ENCODE assay signal across 21 mouse cellular contexts in genomic region chr16:31232491-31233166, GRCm38 (mm10). TPM values are rescaled to one million over a fixed set of nuclear protein-coding genes. Genes with fewer than 3 reads are reported as not detected.
DNase-seq lines count a peak whose midpoint lies in the region; ATAC-seq and TF ChIP-seq lines count a peak whose summit lies in the region.
"Had no signal": no experiment of that assay in that cellular context is flagged by ENCODE, and none has a peak within 500 bp of the region (broad histone marks: within the 10 kb centered on the region; RNA-seq: fewer than 3 reads in every experiment).

No protein-coding gene starts in this region.

- H3K4me3 ChIP-seq in heart, embryonic 10.5 days: no peak overlapping the region
- no peak overlapping the region for H3K4me3 ChIP-seq in left cerebral cortex, adult 2 months
- peak overlapping the region; percentile 53; the same call in 1 of the 2 replicates for H3K4me3 ChIP-seq in bone marrow macrophage, adult 2 months (ENCODE audit: insufficient read depth, low read length)
- H3K4me3 ChIP-seq in stomach, postnatal 0 days (ENCODE audit: low read depth, low read length): no peak overlapping the region
- H3K4me3 ChIP-seq: embryonic facial prominence, embryonic 12.5 days had no signal

- no peak for TF ChIP-seq CTCF in left cerebral cortex, adult 2 months (IDR thresholded peaks at IDR 0.05)
- TF ChIP-seq CTCF in bone marrow macrophage, adult 2 months (IDR thresholded peaks at IDR 0.05; ENCODE audit: low read depth, low read length): no peak
- no peak for TF ChIP-seq CTCF in stomach, postnatal 0 days (IDR thresholded peaks at IDR 0.05; ENCODE audit: low read depth)

- H3K27me3 ChIP-seq in heart, embryonic 10.5 days (ENCODE audit: insufficient read depth, poor library complexity, severe bottlenecking): peaks cover 14% of the 10 kb centered on the region; the same call in 1 of the 2 replicates
- no peaks in the 10 kb centered on the region for H3K27me3 ChIP-seq in stomach, postnatal 0 days (ENCODE audit: control insufficient read depth, insufficient read depth, low read length)
- H3K27me3 ChIP-seq: hindbrain, embryonic 15.5 days had no signal

- no peaks in the 10 kb centered on the region; the same call in 1 of the 2 replicates for H3K36me3 ChIP-seq in heart, embryonic 10.5 days
- H3K36me3 ChIP-seq in stomach, postnatal 0 days (ENCODE audit: control insufficient read depth, insufficient read depth, low read length): no peaks in the 10 kb centered on the region
- H3K36me3 ChIP-seq: embryonic facial prominence, embryonic 12.5 days; hindbrain, embryonic 10.5 days; hindbrain, embryonic 15.5 days; liver, embryonic 15.5 days; neural tube, embryonic 13.5 days had no signal

- no peak for TF ChIP-seq POLR2A in bone marrow macrophage, adult 2 months (IDR thresholded peaks at IDR 0.05; ENCODE audit: borderline replicate concordance, low read depth, low read length)

- TF ChIP-seq EP300 in stomach, postnatal 0 days (optimal IDR thresholded peaks at IDR 0.05): no peak

- no peaks in the 10 kb centered on the region for H3K9me3 ChIP-seq in heart, embryonic 10.5 days
- no peaks in the 10 kb centered on the region for H3K9me3 ChIP-seq in stomach, postnatal 0 days (ENCODE audit: control insufficient read depth, low read length)
- H3K9me3 ChIP-seq: embryonic facial prominence, embryonic 12.5 days; hindbrain, embryonic 10.5 days; hindbrain, embryonic 15.5 days; liver, embryonic 15.5 days had no signal

- intact Hi-C loops in left cerebral cortex, adult 2 months (cut with DNase I): loop anchor here (2.0 kb wide), 1 partner anchor 32 kb away; the partner anchor contains the start of gene Acap2

- WGBS in heart, embryonic 10.5 days: 70% methylated on average over 5 of the region's 5 CpGs
- WGBS in stomach, postnatal 0 days: 55% methylated on average over 5 of the region's 5 CpGs

- H3K9ac ChIP-seq in stomach, postnatal 0 days (ENCODE audit: low read length): no peak overlapping the region
- H3K9ac ChIP-seq: embryonic facial prominence, embryonic 12.5 days; hindbrain, embryonic 15.5 days; liver, embryonic 15.5 days; lung, embryonic 14.5 days; neural tube, embryonic 13.5 days had no signal

- DNase-seq in heart, embryonic 10.5 days (ENCODE audit: low spot score): peak; percentile 31
- no peak for DNase-seq in heart, postnatal 4 days
- DNase-seq in left cerebral cortex, adult 2 months (ENCODE audit: extremely low spot score in 1 of 2, low spot score in 2 of 2): peak in 1 of 2 experiments; percentile 5
- no peak for DNase-seq in left cerebral cortex, adult 9 months (ENCODE audit: low spot score in 2 of 2)
- DNase-seq in stomach, postnatal 0 days (ENCODE audit: low spot score): no peak
- DNase-seq: adrenal gland, adult 8-10 months; B cell, adult 2 months; cerebellum, adult 11-12 months; cerebellum, adult 9-11 months; embryo, embryonic 11 days; gastrocnemius, postnatal 25 days; lung, postnatal 14 days; right cerebral cortex, postnatal 4 days had no signal

- H3K27ac ChIP-seq in heart, embryonic 10.5 days: no peak overlapping the region
- peak overlapping the region; percentile 85 for H3K27ac ChIP-seq in left cerebral cortex, adult 2 months
- H3K27ac ChIP-seq in bone marrow macrophage, adult 2 months (ENCODE audit: insufficient read depth, low read depth, low read length): no peak overlapping the region
- peak overlapping the region; percentile 61; the same call in 1 of the 2 replicates for H3K27ac ChIP-seq in stomach, postnatal 0 days (replicated peaks)
- H3K27ac ChIP-seq: embryonic facial prominence, embryonic 12.5 days; hindbrain, embryonic 15.5 days; liver, embryonic 15.5 days; neural tube, embryonic 13.5 days had no signal

- H3K4me1 ChIP-seq in heart, embryonic 10.5 days: peaks cover 31% of the 10 kb centered on the region
- H3K4me1 ChIP-seq in bone marrow macrophage, adult 2 months (ENCODE audit: control insufficient read depth, insufficient read depth, low read length): peaks cover 22% of the 10 kb centered on the region
- peaks cover 7% of the 10 kb centered on the region for H3K4me1 ChIP-seq in stomach, postnatal 0 days (replicated peaks; ENCODE audit: control insufficient read depth, insufficient read depth)

- ATAC-seq in stomach, postnatal 0 days (ENCODE audit: low FRiP score, low TSS enrichment): no peak
- ATAC-seq: midbrain, embryonic 16.5 days had no signal

- peak overlapping the region; percentile 37; the same call in 1 of the 2 replicates for H3K4me2 ChIP-seq in stomach, postnatal 0 days (replicated peaks; ENCODE audit: low read depth)

RNA-seq across cellular contexts. Expression of gene Acap2, which starts 31.6 kb away (rescaled TPM):
- 15.5 and 16.4 TPM in 2 replicates for polyA plus RNA-seq in heart, embryonic 10.5 days (2016; fragmentation: Nextera tagmentation; extraction: Ambion mirVana)
- 10 to 100 TPM; 27.8 to 29.0 TPM for total RNA-seq in heart, postnatal 4 days (2021)
- total RNA-seq in left cerebral cortex, adult 2 months (2021): 100 to 1,000 TPM; 111 to 112 TPM
- polyA plus RNA-seq in bone marrow macrophage, adult 2 months (2012; ENCODE audit: insufficient read depth, insufficient read length, missing spikeins): 55.2 and 62.9 TPM in 2 replicates
- polyA plus RNA-seq in stomach, postnatal 0 days (2015; fragmentation: Nextera tagmentation; extraction: Ambion mirVana): 12.9 and 14.8 TPM in 2 replicates

RNA-seq across cellular contexts. Expression of gene Ppp1r2, which starts 42.4 kb away (rescaled TPM):
- 85.0 and 95.4 TPM in 2 replicates for polyA plus RNA-seq in heart, embryonic 10.5 days (2016; fragmentation: Nextera tagmentation; extraction: Ambion mirVana)
- total RNA-seq in heart, postnatal 4 days (2021): 100 to 1,000 TPM; 128 to 132 TPM
- 100 to 1,000 TPM in 1 of 2 experiments, 10 to 100 TPM in 1; 92.8 to 107 TPM for total RNA-seq in left cerebral cortex, adult 2 months (2021)
- polyA plus RNA-seq in bone marrow macrophage, adult 2 months (2012; ENCODE audit: insufficient read depth, insufficient read length, missing spikeins): 45.4 and 57.8 TPM in 2 replicates
- polyA plus RNA-seq in stomach, postnatal 0 days (2015; fragmentation: Nextera tagmentation; extraction: Ambion mirVana): 92.8 and 99.7 TPM in 2 replicates

Comparison
In these comparisons a context has a peak if more than half of its experiments do, and no peak if none do; other contexts are left out.
1. H3K27ac ChIP-seq: peak in left cerebral cortex, adult 2 months (single experiment) and stomach, postnatal 0 days (single experiment); none in heart, embryonic 10.5 days (single experiment) and bone marrow macrophage, adult 2 months (single experiment).